Mouse (Mus musculus): ENCODE measurements around the gene Kctd5. TPM values are rescaled to one million over a fixed set of nuclear protein-coding genes. Genes with fewer than 3 reads are reported as not detected.

Kctd5 gene
- polyA plus RNA-seq, 1 experiment from 2014 or later = 79.9 TPM

DNA sequence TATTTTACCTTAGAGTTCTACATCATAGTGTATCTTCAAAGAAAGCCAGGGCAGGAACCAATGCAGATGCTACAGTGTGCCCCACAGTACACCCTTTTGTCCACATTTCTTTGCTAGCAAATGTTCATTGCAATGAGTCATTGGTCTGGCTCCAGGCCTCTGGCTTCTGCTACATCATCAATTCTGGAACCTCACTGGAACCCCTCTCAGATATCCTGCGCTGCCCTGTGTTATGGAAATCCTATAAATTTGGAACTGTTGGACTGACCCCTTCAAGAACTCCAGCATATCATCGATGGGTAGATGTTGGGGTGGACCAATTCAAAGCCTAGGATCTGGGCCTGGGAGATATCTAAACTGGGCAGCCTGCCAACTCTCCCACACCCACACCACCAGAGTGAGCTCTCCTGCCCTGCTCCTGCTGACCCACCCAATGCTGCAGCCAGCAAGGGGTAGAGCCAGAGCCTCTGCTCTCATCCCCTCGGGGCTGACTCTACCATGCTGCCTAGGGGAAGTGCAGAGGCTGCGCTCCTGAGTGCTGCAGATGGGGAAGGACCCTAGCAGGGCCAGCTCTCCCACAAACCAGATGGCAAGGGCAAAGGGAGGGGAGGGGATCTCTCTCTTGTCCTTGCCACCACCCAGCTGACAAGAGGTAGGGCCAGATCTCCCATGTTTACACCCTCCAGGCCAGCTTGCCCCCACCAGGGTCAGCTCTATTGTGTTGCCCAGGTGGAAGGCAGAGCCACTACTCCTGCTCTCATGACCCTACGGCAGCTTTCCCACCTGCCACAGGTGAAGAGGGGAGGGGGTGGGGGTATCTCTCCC is 51.7 kb downstream of the Kctd5 start:
- H3K4me1 ChIP-seq (replicated peaks; ENCODE audit: control insufficient read depth, insufficient read depth, low read length) = 0 out of 2 replicates have a peak, but pooled peaks cover 3% of the 10 kb centered on the region
- H3K27ac ChIP-seq = no peak overlapping the region
- H3K4me2 ChIP-seq (replicated peaks) = no peak overlapping the region
- H3K4me3 ChIP-seq (replicated peaks; ENCODE audit: low read length) = no peak overlapping the region
- H3K9me3 ChIP-seq (ENCODE audit: control insufficient read depth, low read length) = no peaks in the 10 kb centered on the region
- no peaks in the 10 kb centered on the region for H3K36me3 ChIP-seq (replicated peaks; ENCODE audit: control insufficient read depth, insufficient read depth)
- no peak for DNase-seq (ENCODE audit: low spot score)
- no peak overlapping the region for H3K9ac ChIP-seq
- no peak for ATAC-seq (ENCODE audit: low FRiP score)
- 76% methylated on average over 5 of the region's 5 CpGs for WGBS
- H3K27me3 ChIP-seq (ENCODE audit: control insufficient read depth, insufficient read depth, low read length) = no peaks in the 10 kb centered on the region

DNA sequence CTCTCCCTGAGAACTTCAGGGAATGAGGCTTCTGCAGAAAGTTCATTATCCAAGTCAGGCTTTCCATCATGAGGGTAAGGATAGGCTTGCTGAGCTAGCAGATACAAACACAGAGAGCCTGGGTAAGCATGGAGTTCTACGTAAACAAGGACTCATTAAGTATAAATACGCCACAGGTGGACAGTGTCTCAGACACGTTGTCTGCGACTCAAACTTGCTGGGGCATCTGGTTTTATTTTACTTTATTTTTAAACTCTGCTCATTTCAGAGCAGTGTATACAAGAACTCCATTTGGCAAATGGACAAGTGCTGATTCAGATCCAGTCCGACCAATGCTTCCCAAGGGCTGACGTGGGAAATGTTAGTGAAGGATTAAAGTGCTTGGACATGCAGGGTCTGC is 52.6 kb downstream of the Kctd5 start:
- no peak overlapping the region for H3K9ac ChIP-seq
- no peaks in the 10 kb centered on the region for H3K36me3 ChIP-seq (replicated peaks; ENCODE audit: control insufficient read depth, insufficient read depth)
- no peak overlapping the region for H3K27ac ChIP-seq
- H3K4me1 ChIP-seq (replicated peaks; ENCODE audit: control insufficient read depth, insufficient read depth, low read length) = 0 out of 2 replicates have a peak, but pooled peaks cover 3% of the 10 kb centered on the region
- WGBS = 87% methylated on average over 6 of the region's 6 CpGs
- DNase-seq (ENCODE audit: low spot score) (no peak), ATAC-seq (ENCODE audit: low FRiP score) (no peak)
- H3K4me3 ChIP-seq (replicated peaks; ENCODE audit: low read length) = no peak overlapping the region
- H3K4me2 ChIP-seq (replicated peaks) = no peak overlapping the region
- no peaks in the 10 kb centered on the region for H3K27me3 ChIP-seq (ENCODE audit: control insufficient read depth, insufficient read depth, low read length)
- H3K9me3 ChIP-seq (ENCODE audit: control insufficient read depth, low read length) = no peaks in the 10 kb centered on the region

DNA sequence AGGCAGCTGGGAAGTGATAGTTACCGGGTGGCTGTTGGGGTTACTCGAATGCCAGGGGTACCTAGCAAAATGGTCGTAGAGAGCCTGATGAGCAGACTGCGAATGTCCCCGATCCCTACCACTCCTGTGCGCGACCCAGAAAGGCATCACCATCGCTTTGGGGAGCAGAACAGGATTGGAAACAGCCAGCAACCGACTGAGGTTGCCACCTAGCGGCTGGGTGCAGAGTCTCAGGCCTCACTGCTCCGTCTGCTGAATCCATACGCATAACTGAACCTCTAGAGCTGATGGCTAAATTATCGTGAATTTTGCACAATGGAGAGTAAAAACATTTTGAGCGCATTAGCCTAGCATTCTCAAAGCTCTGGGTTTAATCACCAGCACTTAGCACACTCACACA is 57.6 kb downstream of the Kctd5 start:
- H3K4me1 ChIP-seq (replicated peaks; ENCODE audit: control insufficient read depth, insufficient read depth, low read length) = no peaks in the 10 kb centered on the region
- no peak overlapping the region for H3K27ac ChIP-seq
- DNase-seq (ENCODE audit: low spot score) = no peak
- H3K27me3 ChIP-seq (ENCODE audit: control insufficient read depth, insufficient read depth, low read length) = no peaks in the 10 kb centered on the region
- no peaks in the 10 kb centered on the region for H3K9me3 ChIP-seq (ENCODE audit: control insufficient read depth, low read length)
- 27% methylated on average over 14 of the region's 14 CpGs for WGBS
- H3K9ac ChIP-seq = no peak overlapping the region
- no peaks in the 10 kb centered on the region for H3K36me3 ChIP-seq (replicated peaks; ENCODE audit: control insufficient read depth, insufficient read depth)
- H3K4me3 ChIP-seq (replicated peaks; ENCODE audit: low read length) = no peak overlapping the region
- H3K4me2 ChIP-seq (replicated peaks) = no peak overlapping the region
- no peak for ATAC-seq (ENCODE audit: low FRiP score)

DNA sequence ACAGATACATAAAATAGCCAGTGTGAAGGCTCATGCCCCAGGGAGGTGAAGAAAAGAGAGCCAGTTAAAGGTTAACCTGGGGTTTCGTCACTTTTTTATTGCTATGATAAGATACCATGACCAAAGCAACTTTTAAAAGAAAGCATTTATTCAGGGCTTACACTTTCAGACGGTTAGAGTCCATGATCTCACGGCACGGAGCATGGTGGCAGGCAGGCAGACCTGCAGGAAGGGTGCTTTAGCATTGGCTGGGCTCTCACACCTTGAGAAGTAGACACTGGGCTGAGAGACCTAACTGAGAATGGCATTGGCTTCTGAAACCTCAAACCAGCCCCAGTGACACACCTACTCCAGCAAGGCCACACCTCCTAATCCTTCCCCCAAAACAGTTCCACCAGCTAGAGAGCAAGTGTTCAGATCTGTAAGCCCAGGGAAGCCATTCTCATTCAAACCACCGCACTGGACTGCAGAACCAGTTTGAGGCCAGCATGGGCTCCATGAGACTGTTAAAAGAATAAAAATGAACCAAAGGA is 58.8 kb downstream of the Kctd5 start:
- Histone ChIP-seq H3K9ac (no peak overlapping the region), H3K9me3 (ENCODE audit: control insufficient read depth, low read length) (no peaks in the 10 kb centered on the region), H3K27me3 (ENCODE audit: control insufficient read depth, insufficient read depth, low read length) (no peaks in the 10 kb centered on the region), H3K27ac (no peak overlapping the region), H3K4me1 (replicated peaks; ENCODE audit: control insufficient read depth, insufficient read depth, low read length) (no peaks in the 10 kb centered on the region), H3K4me2 (replicated peaks) (no peak overlapping the region), H3K4me3 (replicated peaks; ENCODE audit: low read length) (no peak overlapping the region), H3K36me3 (replicated peaks; ENCODE audit: control insufficient read depth, insufficient read depth) (no peaks in the 10 kb centered on the region)
- ATAC-seq (ENCODE audit: low FRiP score) (no peak), DNase-seq (ENCODE audit: low spot score) (no peak)
- 87% methylated on average over 5 of the region's 5 CpGs for WGBS

GRCm38 (mm10) chr17:24012921-24013320 is 60.4 kb downstream of the Kctd5 start:
- 77% methylated on average over 2 of the region's 2 CpGs for WGBS
- DNase-seq (ENCODE audit: low spot score) (no peak), ATAC-seq (ENCODE audit: low FRiP score) (no peak)
- Histone ChIP-seq H3K27ac (no peak overlapping the region), H3K27me3 (ENCODE audit: control insufficient read depth, insufficient read depth, low read length) (no peaks in the 10 kb centered on the region), H3K9me3 (ENCODE audit: control insufficient read depth, low read length) (no peaks in the 10 kb centered on the region), H3K4me2 (replicated peaks) (no peak overlapping the region), H3K4me3 (replicated peaks; ENCODE audit: low read length) (no peak overlapping the region), H3K36me3 (replicated peaks; ENCODE audit: control insufficient read depth, insufficient read depth) (no peaks in the 10 kb centered on the region), H3K4me1 (replicated peaks; ENCODE audit: control insufficient read depth, insufficient read depth, low read length) (no peaks in the 10 kb centered on the region), H3K9ac (no peak overlapping the region)

DNA sequence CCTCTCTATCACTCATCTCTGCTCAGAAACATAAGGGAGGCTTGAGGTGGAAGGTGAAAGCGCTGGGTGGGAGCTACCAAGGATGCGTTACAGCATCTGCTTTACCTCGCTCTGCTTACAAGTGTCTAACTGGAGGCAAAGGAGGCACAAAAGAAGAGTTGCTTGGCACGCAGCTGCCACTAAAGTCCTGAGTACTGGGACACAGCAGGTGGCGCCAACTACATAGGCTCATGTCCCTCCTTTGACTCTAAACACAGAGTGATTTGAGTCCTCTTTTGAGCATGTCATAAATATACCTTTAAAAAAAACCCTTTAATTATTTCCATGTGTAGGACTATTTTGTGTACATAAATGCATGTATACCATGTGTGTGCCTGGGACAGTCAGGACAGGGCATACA is 63.7 kb downstream of the Kctd5 start:
- H3K4me3 ChIP-seq (replicated peaks; ENCODE audit: low read length) = no peak overlapping the region
- no peak overlapping the region for H3K9ac ChIP-seq
- 55% methylated on average over 5 of the region's 5 CpGs for whole genome bisulfite sequencing
- no peak overlapping the region for H3K4me2 ChIP-seq (replicated peaks)
- no peaks in the 10 kb centered on the region for H3K9me3 ChIP-seq (ENCODE audit: control insufficient read depth, low read length)
- no peak overlapping the region for H3K27ac ChIP-seq
- DNase-seq (ENCODE audit: low spot score) (no peak), ATAC-seq (ENCODE audit: low FRiP score) (no peak)
- H3K27me3 ChIP-seq (ENCODE audit: control insufficient read depth, insufficient read depth, low read length) = no peaks in the 10 kb centered on the region
- H3K4me1 ChIP-seq (replicated peaks; ENCODE audit: control insufficient read depth, insufficient read depth, low read length) = no peaks in the 10 kb centered on the region
- H3K36me3 ChIP-seq (replicated peaks; ENCODE audit: control insufficient read depth, insufficient read depth) = no peaks in the 10 kb centered on the region

DNA sequence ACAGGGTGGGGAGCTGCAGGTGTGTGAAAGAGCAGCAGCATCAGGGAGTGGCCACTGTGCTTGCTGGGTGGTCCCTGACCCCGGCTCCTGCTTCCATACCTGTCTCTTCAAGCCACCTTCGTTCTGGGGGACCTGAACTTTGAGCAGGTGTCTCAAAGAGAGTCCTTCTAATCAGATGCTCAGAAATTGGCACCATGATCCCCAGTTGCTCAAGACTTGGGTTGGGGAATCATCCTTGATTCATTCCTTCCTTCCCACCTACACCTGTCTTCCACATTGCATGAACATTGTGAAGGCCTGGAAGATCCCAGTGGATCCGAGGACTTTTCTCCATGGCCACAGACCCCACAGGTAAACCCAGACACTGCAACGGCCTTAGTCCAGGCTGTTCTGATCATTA is 65.2 kb downstream of the Kctd5 start:
- H3K4me3 ChIP-seq (replicated peaks; ENCODE audit: low read length) = no peak overlapping the region
- H3K4me2 ChIP-seq (replicated peaks) = no peak overlapping the region
- WGBS = 81% methylated on average over 4 of the region's 4 CpGs
- H3K9ac ChIP-seq = no peak overlapping the region
- no peak overlapping the region for H3K27ac ChIP-seq
- no peak for DNase-seq (ENCODE audit: low spot score)
- H3K9me3 ChIP-seq (ENCODE audit: control insufficient read depth, low read length) = no peaks in the 10 kb centered on the region
- ATAC-seq (ENCODE audit: low FRiP score) = no peak
- H3K4me1 ChIP-seq (replicated peaks; ENCODE audit: control insufficient read depth, insufficient read depth, low read length) = no peaks in the 10 kb centered on the region
- no peaks in the 10 kb centered on the region for H3K27me3 ChIP-seq (ENCODE audit: control insufficient read depth, insufficient read depth, low read length)
- no peaks in the 10 kb centered on the region for H3K36me3 ChIP-seq (replicated peaks; ENCODE audit: control insufficient read depth, insufficient read depth)

DNA sequence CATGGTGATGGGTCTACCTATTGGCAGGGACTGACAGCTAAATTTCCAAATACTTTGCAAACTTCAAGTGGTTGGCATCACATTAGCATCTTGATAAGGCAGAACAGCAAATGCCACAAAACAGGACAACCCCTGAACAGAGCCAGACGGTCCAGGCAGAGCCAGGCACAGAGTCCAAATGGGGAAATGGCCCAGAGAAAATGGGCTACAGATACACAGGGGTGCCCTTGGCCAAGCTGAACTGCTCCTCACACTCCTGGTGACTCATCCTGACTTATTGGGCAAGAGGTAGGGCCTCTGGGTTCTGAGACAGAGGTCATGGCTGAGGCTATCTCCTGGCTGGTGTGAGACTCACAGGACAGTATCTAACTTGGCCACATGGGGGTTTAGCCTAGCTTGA is 65.9 kb downstream of the Kctd5 start:
- H3K9ac ChIP-seq = no peak overlapping the region
- no peak overlapping the region for H3K27ac ChIP-seq
- no peak for ATAC-seq (ENCODE audit: low FRiP score)
- no peak for DNase-seq (ENCODE audit: low spot score)
- H3K4me1 ChIP-seq (replicated peaks; ENCODE audit: control insufficient read depth, insufficient read depth, low read length) = no peaks in the 10 kb centered on the region
- H3K9me3 ChIP-seq (ENCODE audit: control insufficient read depth, low read length) = no peaks in the 10 kb centered on the region
- no peak overlapping the region for H3K4me3 ChIP-seq (replicated peaks; ENCODE audit: low read length)
- H3K4me2 ChIP-seq (replicated peaks) = no peak overlapping the region
- H3K27me3 ChIP-seq (ENCODE audit: control insufficient read depth, insufficient read depth, low read length) = no peaks in the 10 kb centered on the region
- 73% methylated on average over 1 of the region's 1 CpGs for WGBS
- H3K36me3 ChIP-seq (replicated peaks; ENCODE audit: control insufficient read depth, insufficient read depth) = no peaks in the 10 kb centered on the region

- no peak overlapping the region for H3K4me3 ChIP-seq (replicated peaks; ENCODE audit: low read length)
- no peaks in the 10 kb centered on the region for H3K9me3 ChIP-seq (ENCODE audit: control insufficient read depth, low read length)
- DNase-seq (ENCODE audit: low spot score) = no peak
- 61% methylated on average over 2 of the region's 2 CpGs for WGBS
- no peaks in the 10 kb centered on the region for H3K27me3 ChIP-seq (ENCODE audit: control insufficient read depth, insufficient read depth, low read length)
- no peak overlapping the region for H3K27ac ChIP-seq
- H3K9ac ChIP-seq = no peak overlapping the region
- no peaks in the 10 kb centered on the region for H3K36me3 ChIP-seq (replicated peaks; ENCODE audit: control insufficient read depth, insufficient read depth)
- H3K4me2 ChIP-seq (replicated peaks) = no peak overlapping the region
- H3K4me1 ChIP-seq (replicated peaks; ENCODE audit: control insufficient read depth, insufficient read depth, low read length) = no peaks in the 10 kb centered on the region
- no peak for ATAC-seq (ENCODE audit: low FRiP score)
These were observed 66.4 kb downstream of the Kctd5 start for GRCm38 (mm10) chr17:24006930-24007329.

Data from hindbrain, embryonic 14.5 days (tissue).